Mouse (Mus musculus) C2C12 (cell line): Measurements from ENCODE around the gene Wbp2.

Experiments
- CTCF ChIP-seq: IDR thresholded peaks from one replicate; pipeline ENCODE4 v1.5.1; 2011; ENCODE audit not compliant: control insufficient read depth, insufficient read depth, insufficient read length
- FOSL1 ChIP-seq: IDR thresholded peaks from one replicate; pipeline ENCODE4 v1.8.0; 2011; ENCODE audit warnings: mild to moderate bottlenecking, low read length; ENCODE audit not compliant: poor library complexity, insufficient read depth, severe bottlenecking
- MAX ChIP-seq: IDR thresholded peaks from one replicate; pipeline ENCODE4 v1.6.1; 2011; ENCODE audit warnings: mild to moderate bottlenecking, control low read depth
- MYOD1 ChIP-seq: IDR thresholded peaks from one replicate; pipeline ENCODE4 v1.6.1; 2011; ENCODE audit warnings: low read depth; ENCODE audit not compliant: control insufficient read depth, insufficient read length
- MYOG ChIP-seq: IDR thresholded peaks from one replicate; pipeline ENCODE4 v1.6.1; 2011; ENCODE audit not compliant: control insufficient read depth, insufficient read length; ENCODE audit errors: extremely low read depth

DNA sequence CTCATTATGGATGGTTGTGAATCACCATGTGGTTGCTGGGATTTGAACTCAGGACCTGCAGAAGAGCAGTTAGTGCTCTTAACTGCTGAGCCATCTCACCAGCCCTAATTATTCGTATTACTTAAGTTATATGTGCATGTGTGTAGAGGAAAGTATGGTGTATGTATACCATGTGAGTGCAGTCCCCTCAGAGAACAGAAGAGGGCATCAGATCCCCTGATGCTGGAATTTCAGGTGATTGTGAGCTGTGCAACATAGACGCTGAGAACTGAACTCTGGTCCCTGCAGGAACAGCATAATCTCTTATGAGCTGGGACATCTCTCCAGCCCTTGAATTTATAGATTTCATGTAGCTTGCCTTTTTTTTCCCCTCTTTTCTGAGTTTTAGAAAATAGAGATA is 45.0 kb downstream of the Wbp2 start:
- no peak for TF ChIP-seq CTCF
- TF ChIP-seq MAX: no peak
- no peak for TF ChIP-seq MYOD1
- TF ChIP-seq MYOG: no peak
- TF ChIP-seq FOSL1: no peak
